Mouse (Mus musculus): ENCODE data around the gene Ndufs3.

Ndufs3 gene

GRCm38 (mm10) chr2:90848331-90848730 lies 56.3 kb downstream of the Ndufs3 start:
- DNase-seq (ENCODE audit: low spot score), result peak; percentile 82

- peak; percentile 45 for DNase-seq (ENCODE audit: low spot score)
These were observed 57.0 kb downstream of the Ndufs3 start for GRCm38 (mm10) chr2:90847681-90848050.

- peak; percentile 99 for DNase-seq (ENCODE audit: low spot score)
These were observed 57.5 kb downstream of the Ndufs3 start, which contains the start of gene Mtch2 for GRCm38 (mm10) chr2:90846955-90847680. Mtch2 (plus strand) TSS chr2:90847155.

GRCm38 (mm10) chr2:90846597-90846954 lies 58.1 kb downstream of the Ndufs3 start:
- no peak for DNase-seq (ENCODE audit: low spot score)

GRCm38 (mm10) chr2:90846171-90846570 lies 58.5 kb downstream of the Ndufs3 start:
- DNase-seq (ENCODE audit: low spot score), result peak; percentile 83

GRCm38 (mm10) chr2:90845234-90845633 lies 59.4 kb downstream of the Ndufs3 start:
- no peak for DNase-seq (ENCODE audit: low spot score)
